Mouse (Mus musculus) erythroblast, embryonic 14.5 days (primary cell): Measurements from ENCODE around the gene Gm45711.
"Not testable (repeated sequence)": the region's sequence is repeated elsewhere in the genome, so short reads cannot be mapped to it uniquely, and the experiment has no call there.

ENCODE experiments used
- GATA1 ChIP-seq: IDR thresholded peaks from 2 replicates; pipeline ENCODE4 v1.6.1; 2012; ENCODE audit warnings: low read length, inconsistent platforms, mixed read lengths
- TAL1 ChIP-seq: IDR thresholded peaks from 3 replicates; pipeline ENCODE4 v1.6.1; 2012; ENCODE audit warnings: low read length, inconsistent platforms, mixed read lengths

GRCm38 (mm10) chr8:104321930-104322329, 12.0 kb upstream of the Gm45711 start, which contains the start of gene Cmtm2b:
- not testable (repeated sequence) for TF ChIP-seq GATA1, TAL1
